Mouse (Mus musculus) ES-E14 (cell line): ENCODE results near the gene Noxa1. TPM values are rescaled to one million over a fixed set of nuclear protein-coding genes. Genes with fewer than 3 reads are reported as not detected.

Source experiments
- DNase-seq: peaks from one replicate; pipeline ENCODE4 v3.0.0-alpha.2; 2013; ENCODE audit warnings: low read depth, low spot score
- H3K27ac ChIP-seq: 2 replicates; pipeline ENCODE4 v1.5.1; 2012; ENCODE audit warnings: low read depth, mild to moderate bottlenecking, low read length, moderate library complexity, mixed read lengths; ENCODE audit not compliant: poor library complexity, insufficient read depth, severe bottlenecking
- H3K36me3 ChIP-seq: 2 replicates; pipeline ENCODE4 v1.6.1; 2012; ENCODE audit warnings: mild to moderate bottlenecking, low read length, moderate library complexity, mixed read lengths; ENCODE audit not compliant: control insufficient read depth, poor library complexity, insufficient read depth, severe bottlenecking
- H3K4me1 ChIP-seq, 2 experiments: fragments of 150-350 bp in 1 of 2; sonication (generic) in 1 of 2; 2 replicates each; pipeline ENCODE4 v1.6.1; 2012; ENCODE audit warnings: low read length in 2 of 2, mild to moderate bottlenecking in 1 of 2, mixed read lengths in 1 of 2; ENCODE audit not compliant: control insufficient read depth in 2 of 2, insufficient read depth in 2 of 2, poor library complexity in 1 of 2
- H3K4me3 ChIP-seq, 2 experiments: fragments of 150-350 bp in 1 of 2; sonication (generic) in 1 of 2; 2 replicates each; pipeline ENCODE4 v1.5.1; 2012; ENCODE audit warnings: low read length in 2 of 2, low read depth in 1 of 2, mild to moderate bottlenecking in 1 of 2, mixed read lengths in 1 of 2; ENCODE audit not compliant: insufficient read depth in 1 of 2, poor library complexity in 1 of 2, severe bottlenecking in 1 of 2
- H3K9ac ChIP-seq: 2 replicates; pipeline ENCODE4 v1.6.1; 2012; ENCODE audit warnings: low read depth, mild to moderate bottlenecking, low read length, mixed read lengths; ENCODE audit not compliant: poor library complexity, insufficient read depth, severe bottlenecking
- H3K9me3 ChIP-seq: fragments of 150-350 bp; sonication (generic); 2 replicates; pipeline ENCODE4 v1.6.1; 2012; ENCODE audit warnings: low read depth, mild to moderate bottlenecking, low read length; ENCODE audit not compliant: control insufficient read depth, insufficient read depth
- CHD2 ChIP-seq: IDR thresholded peaks from 2 replicates; pipeline ENCODE4 v1.6.1; 2014; ENCODE audit warnings: mild to moderate bottlenecking, low read depth, low read length, inconsistent platforms
- HCFC1 ChIP-seq: IDR thresholded peaks from 2 replicates; pipeline ENCODE4 v1.6.1; 2012; ENCODE audit warnings: low read length, inconsistent platforms, borderline replicate concordance; ENCODE audit not compliant: insufficient read depth
- MAFK ChIP-seq: IDR thresholded peaks from 2 replicates; pipeline ENCODE4 v1.6.1; 2014; ENCODE audit warnings: mild to moderate bottlenecking, low read depth, low read length, inconsistent platforms; ENCODE audit not compliant: insufficient read depth
- ZC3H11A ChIP-seq: IDR thresholded peaks from 2 replicates; pipeline ENCODE4 v1.6.1; 2012; ENCODE audit warnings: low read depth, mild to moderate bottlenecking, inconsistent platforms, low read length, borderline replicate concordance
- ZNF384 ChIP-seq: IDR thresholded peaks from 2 replicates; pipeline ENCODE4 v1.6.1; 2012; ENCODE audit warnings: low read depth, low read length, inconsistent platforms
- in situ Hi-C, 2 experiments: fragments of 600-800 bp; cut with MboI; formaldehyde crosslinking; loops; one replicate each; pipeline ENCODE4 v1.15.1; 2025; ENCODE audit warnings: low sequenced_read_pairs in 2 of 2, inconsistent platforms in 1 of 2; ENCODE audit not compliant: unreplicated experiment in 2 of 2
- total RNA-seq: library from RNA; depleted of rRNA; stranded (reverse); fragments of 300-350 nt; gene quantifications from 2 replicates; pipeline ENCODE4 v1.2.3, GENCODE M21; 2012

Gene Noxa1
- total RNA-seq, 1 experiment: 0.22 TPM

- Histone ChIP-seq H3K9ac (no peak overlapping the region), H3K9me3 (no peaks in the 10 kb centered on the region), H3K4me3 (no peak overlapping the region), H3K36me3 (no peaks in the 10 kb centered on the region), H3K27ac (no peak overlapping the region), H3K4me1 (no peaks in the 10 kb centered on the region)
- no peak for DNase-seq
- no peak for TF ChIP-seq ZC3H11A
- no peak for TF ChIP-seq MAFK
- no peak for TF ChIP-seq CHD2
- no peak for TF ChIP-seq ZNF384
- TF ChIP-seq HCFC1: no peak
- in situ Hi-C loops: no loop called here
These were observed 28.4 kb downstream of the Noxa1 start for GRCm38 (mm10) chr2:25066552-25066951.

- TF ChIP-seq HCFC1 (no peak), ZC3H11A (no peak), ZNF384 (no peak), MAFK (no peak), CHD2 (no peak)
- in situ Hi-C loops: no loop called here
- H3K9ac ChIP-seq: no peak overlapping the region
- no peak overlapping the region for H3K4me3 ChIP-seq
- H3K27ac ChIP-seq: no peak overlapping the region
- no peak for DNase-seq
- H3K36me3 ChIP-seq: no peaks in the 10 kb centered on the region
- H3K9me3 ChIP-seq: no peaks in the 10 kb centered on the region
- no peaks in the 10 kb centered on the region for H3K4me1 ChIP-seq
These were observed 29.4 kb downstream of the Noxa1 start for GRCm38 (mm10) chr2:25065537-25065936.

- Histone ChIP-seq H3K4me1 (no peaks in the 10 kb centered on the region), H3K9ac (no peak overlapping the region), H3K9me3 (no peaks in the 10 kb centered on the region), H3K36me3 (no peaks in the 10 kb centered on the region), H3K27ac (no peak overlapping the region), H3K4me3 (no peak overlapping the region)
- in situ Hi-C loops: no loop called here
- TF ChIP-seq ZC3H11A: no peak
- TF ChIP-seq MAFK: no peak
- no peak for TF ChIP-seq CHD2
- no peak for TF ChIP-seq ZNF384
- no peak for TF ChIP-seq HCFC1
- DNase-seq: no peak
These were observed 30.7 kb downstream of the Noxa1 start for GRCm38 (mm10) chr2:25064285-25064684.

- Histone ChIP-seq H3K4me1 (0 out of 4 replicates have a peak, but pooled peaks cover 0 to 3% of the 10 kb centered on the region in 2 experiments), H3K9me3 (no peaks in the 10 kb centered on the region), H3K36me3 (no peaks in the 10 kb centered on the region), H3K4me3 (no peak overlapping the region), H3K9ac (no peak overlapping the region), H3K27ac (no peak overlapping the region)
- in situ Hi-C loops: no loop called here
- TF ChIP-seq MAFK (no peak), HCFC1 (no peak), CHD2 (no peak), ZNF384 (no peak), ZC3H11A (no peak)
- no peak for DNase-seq
These were observed 31.4 kb downstream of the Noxa1 start for GRCm38 (mm10) chr2:25063523-25063922.

- in situ Hi-C loops: no loop called here
- H3K4me3 ChIP-seq: no peak overlapping the region
- no peak for DNase-seq
- TF ChIP-seq ZC3H11A (no peak), MAFK (no peak), CHD2 (no peak), HCFC1 (no peak), ZNF384 (no peak)
- H3K9me3 ChIP-seq: no peaks in the 10 kb centered on the region
- H3K27ac ChIP-seq: no peak overlapping the region
- no peaks in the 10 kb centered on the region for H3K36me3 ChIP-seq
- no peak overlapping the region for H3K9ac ChIP-seq
- peaks cover 0 to 10% of the 10 kb centered on the region in 2 experiments; a peak in 1 of 4 replicates for H3K4me1 ChIP-seq
These were observed 36.0 kb downstream of the Noxa1 start for GRCm38 (mm10) chr2:25058926-25059325.
